Mouse (Mus musculus) stomach, embryonic 16.5 days (tissue): ENCODE results near the gene Pde4d. TPM values are rescaled to one million over a fixed set of nuclear protein-coding genes. Genes with fewer than 3 reads are reported as not detected.

Source experiments
- ATAC-seq: fragments of 200-750 bp; cut with Nextera tagmentation; 2 replicates; pipeline ENCODE4 v1.8.0; 2017; ENCODE audit warnings: moderate number of reproducible peaks, moderate TSS enrichment; ENCODE audit not compliant: insufficient read depth, low FRiP score
- H3K27ac ChIP-seq: fragments of 300-500 bp; sonication (generic); 2 replicates; pipeline ENCODE4 v1.5.1; 2014; ENCODE audit warnings: low read length
- H3K27me3 ChIP-seq: fragments of 300-500 bp; sonication (generic); 2 replicates; pipeline ENCODE4 v1.6.1; 2014; ENCODE audit warnings: low read length, control low read depth, mixed read lengths; ENCODE audit not compliant: control insufficient read depth, insufficient read depth
- H3K36me3 ChIP-seq: fragments of 300-500 bp; sonication (generic); 2 replicates; pipeline ENCODE4 v1.6.1; 2014; ENCODE audit warnings: low read length; ENCODE audit not compliant: control insufficient read depth, insufficient read depth
- H3K4me1 ChIP-seq: fragments of 300-500 bp; sonication (generic); 2 replicates; pipeline ENCODE4 v1.6.1; 2014; ENCODE audit warnings: low read length, control low read depth, mixed read lengths; ENCODE audit not compliant: control insufficient read depth, insufficient read depth
- H3K4me2 ChIP-seq: fragments of 300-500 bp; sonication (generic); 2 replicates; pipeline ENCODE4 v1.6.1; 2014; ENCODE audit warnings: low read depth, low read length, mixed read lengths
- H3K4me3 ChIP-seq: fragments of 300-500 bp; sonication (generic); replicated peaks from 2 replicates; pipeline ENCODE4 v1.5.1; 2014; ENCODE audit warnings: mild to moderate bottlenecking, low read length
- H3K9ac ChIP-seq: fragments of 300-500 bp; sonication (generic); 2 replicates; pipeline ENCODE4 v1.6.1; 2014; ENCODE audit warnings: low read length
- H3K9me3 ChIP-seq: fragments of 300-500 bp; sonication (generic); replicated peaks from 2 replicates; pipeline ENCODE4 v1.6.1; 2016; ENCODE audit warnings: low read length, control low read depth; ENCODE audit not compliant: control insufficient read depth
- WGBS: fragments of 180-500 bp; shearing (Covaris S2); extraction: QIAGEN DNeasy Blood & Tissue Kit; methylation state at CpG from one replicate; pipeline ENCODE4 v1.1.7; 2014; 5-methylcytosine and 5-hydroxymethylcytosine counted together
- polyA plus RNA-seq: library from polyadenylated mRNA; unstranded; fragments of >200 nt; fragmentation: Nextera tagmentation; extraction: Ambion mirVana; gene quantifications from 2 replicates; pipeline ENCODE4 v1.2.1, GENCODE M21; 2015

The Pde4d gene
- polyA plus RNA-seq, 1 experiment from 2014 or later = 22.1 TPM

DNA sequence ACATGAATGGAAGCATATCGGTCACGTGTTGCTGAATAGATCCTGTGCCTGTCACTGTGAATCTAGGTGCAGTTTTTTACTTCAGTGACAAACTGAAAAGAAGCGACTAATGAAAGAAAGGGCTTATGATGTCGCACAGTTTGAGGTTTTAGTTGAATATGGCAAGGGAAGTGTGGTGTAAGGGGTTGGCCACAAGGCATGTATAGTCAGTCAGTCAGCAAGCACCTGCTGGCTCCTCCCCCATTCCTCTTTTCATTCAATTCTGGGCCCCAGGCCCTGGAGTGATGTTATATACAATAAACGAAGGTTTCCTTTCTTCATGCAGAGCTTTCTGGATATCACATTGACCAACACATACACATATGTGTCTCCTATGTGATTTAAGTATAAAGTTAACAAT, 412.4 kb downstream of the Pde4d start:
- no peak overlapping the region for H3K4me3 ChIP-seq
- H3K27ac ChIP-seq = no peak overlapping the region
- no peak overlapping the region for H3K9ac ChIP-seq
- no peaks in the 10 kb centered on the region for H3K36me3 ChIP-seq
- no peak overlapping the region for H3K4me2 ChIP-seq
- H3K4me1 ChIP-seq = no peaks in the 10 kb centered on the region
- 82% methylated on average over 5 of the region's 5 CpGs for WGBS
- no peaks in the 10 kb centered on the region for H3K9me3 ChIP-seq
- ATAC-seq = no peak
- H3K27me3 ChIP-seq = no peaks in the 10 kb centered on the region

GRCm38 (mm10) chr13:108900160-108900559, 450.4 kb downstream of the Pde4d start:
- Histone ChIP-seq H3K27ac (no peak overlapping the region), H3K9ac (no peak overlapping the region), H3K4me1 (no peaks in the 10 kb centered on the region), H3K4me3 (no peak overlapping the region), H3K9me3 (no peaks in the 10 kb centered on the region), H3K27me3 (no peaks in the 10 kb centered on the region), H3K4me2 (no peak overlapping the region), H3K36me3 (no peaks in the 10 kb centered on the region)
- 89% methylated on average over 5 of the region's 5 CpGs for WGBS
- ATAC-seq = no peak

DNA sequence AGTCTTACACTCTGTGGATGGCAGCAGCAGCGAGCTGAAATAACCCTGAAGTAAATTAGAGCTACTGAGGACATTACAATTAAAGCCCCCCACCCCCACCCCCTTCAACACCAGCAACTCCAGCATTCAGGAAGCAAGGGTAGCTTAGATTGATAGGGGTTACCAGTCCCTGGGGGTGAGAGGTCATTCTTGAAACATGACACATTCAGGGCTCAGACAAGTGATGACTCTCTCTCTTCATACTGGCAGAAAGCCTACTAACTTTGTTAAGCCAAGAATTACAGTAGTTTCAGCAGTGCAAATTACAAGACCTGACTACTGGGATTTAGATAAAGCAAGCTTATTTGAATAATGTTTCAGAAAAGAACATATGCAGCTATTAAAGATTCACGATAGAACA, 455.4 kb downstream of the Pde4d start:
- Histone ChIP-seq H3K9me3 (no peaks in the 10 kb centered on the region), H3K4me1 (no peaks in the 10 kb centered on the region), H3K9ac (no peak overlapping the region), H3K4me3 (no peak overlapping the region), H3K27ac (no peak overlapping the region), H3K27me3 (no peaks in the 10 kb centered on the region), H3K4me2 (no peak overlapping the region), H3K36me3 (no peaks in the 10 kb centered on the region)
- 42% methylated on average over 2 of the region's 2 CpGs for WGBS
- ATAC-seq = no peak

DNA sequence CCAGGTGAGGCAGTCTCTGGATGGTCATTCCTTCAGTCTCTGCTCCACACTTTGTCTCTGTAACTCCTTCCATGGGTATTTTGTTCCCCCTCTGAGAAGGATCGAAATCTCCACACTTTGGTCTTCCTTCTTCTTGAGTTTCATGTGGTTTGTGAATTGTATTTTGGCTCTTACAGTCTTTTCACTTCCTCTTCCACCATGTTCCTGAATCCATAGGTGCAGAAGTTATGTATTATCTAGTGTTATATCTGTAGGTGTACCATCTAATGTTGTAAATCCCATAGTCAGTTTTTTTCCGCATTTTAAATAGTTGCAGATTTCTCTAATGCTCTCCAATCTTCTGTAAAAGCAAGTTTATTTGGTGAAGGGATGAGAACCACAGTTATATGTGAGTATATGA, 459.4 kb downstream of the Pde4d start:
- Histone ChIP-seq H3K27ac (no peak overlapping the region), H3K4me1 (no peaks in the 10 kb centered on the region), H3K27me3 (no peaks in the 10 kb centered on the region), H3K36me3 (no peaks in the 10 kb centered on the region), H3K4me3 (no peak overlapping the region), H3K4me2 (no peak overlapping the region), H3K9ac (no peak overlapping the region), H3K9me3 (no peaks in the 10 kb centered on the region)
- 83% methylated on average over 2 of the region's 2 CpGs for WGBS
- no peak for ATAC-seq

DNA sequence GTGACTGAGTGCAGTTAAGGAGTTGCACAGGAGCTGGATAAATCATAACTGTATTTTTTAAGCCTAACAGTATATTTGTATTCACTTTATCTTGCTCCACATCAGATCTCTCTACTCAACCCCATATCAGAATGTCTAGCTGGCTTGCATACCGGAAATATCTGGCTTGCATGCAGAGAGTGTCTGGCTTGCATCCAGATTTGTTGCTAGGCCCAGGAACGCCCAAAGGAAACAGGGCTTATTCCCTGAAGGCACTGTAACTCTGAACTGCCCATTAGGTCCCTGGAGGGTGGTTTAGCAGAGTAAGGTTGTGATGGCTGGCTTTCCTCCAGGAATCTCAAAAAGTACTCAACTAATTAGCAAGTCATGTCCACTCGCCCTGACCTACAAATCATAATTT, 464.9 kb downstream of the Pde4d start:
- no peak overlapping the region for H3K27ac ChIP-seq
- H3K9me3 ChIP-seq = no peaks in the 10 kb centered on the region
- no peak overlapping the region for H3K4me2 ChIP-seq
- ATAC-seq = no peak
- H3K4me3 ChIP-seq = no peak overlapping the region
- H3K4me1 ChIP-seq = no peaks in the 10 kb centered on the region
- 54% methylated on average over 3 of the region's 3 CpGs for WGBS
- H3K27me3 ChIP-seq = no peaks in the 10 kb centered on the region
- H3K9ac ChIP-seq = no peak overlapping the region
- no peaks in the 10 kb centered on the region for H3K36me3 ChIP-seq

- H3K27me3 ChIP-seq = no peaks in the 10 kb centered on the region
- no peaks in the 10 kb centered on the region for H3K36me3 ChIP-seq
- 86% methylated on average over 4 of the region's 4 CpGs for WGBS
- no peak overlapping the region for H3K9ac ChIP-seq
- H3K4me2 ChIP-seq = no peak overlapping the region
- no peak overlapping the region for H3K4me3 ChIP-seq
- H3K9me3 ChIP-seq = no peaks in the 10 kb centered on the region
- ATAC-seq = no peak
- H3K4me1 ChIP-seq = no peaks in the 10 kb centered on the region
- no peak overlapping the region for H3K27ac ChIP-seq
Observed at GRCm38 (mm10) chr13:108921146-108921545, 471.4 kb downstream of the Pde4d start.

DNA sequence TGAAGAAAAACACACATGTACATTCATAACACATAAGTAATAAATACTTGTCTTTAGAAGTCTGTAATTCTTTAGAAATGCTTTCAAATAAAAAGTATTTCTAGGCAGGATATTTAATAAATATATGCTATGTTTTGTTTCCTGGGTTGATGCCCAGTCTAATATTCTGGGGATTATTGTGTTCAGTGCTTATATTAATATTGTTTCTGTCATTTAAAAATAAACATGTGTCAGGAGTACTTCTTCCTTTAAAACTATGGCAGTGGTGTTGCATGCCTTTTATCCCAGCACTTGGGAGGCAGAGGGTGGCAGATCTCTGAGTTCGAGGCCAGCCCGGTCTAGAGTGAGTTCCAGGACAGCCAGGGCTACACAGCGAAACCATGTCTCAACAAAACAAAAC, 485.1 kb downstream of the Pde4d start:
- ATAC-seq = no peak
- H3K4me3 ChIP-seq = no peak overlapping the region
- H3K4me1 ChIP-seq = no peaks in the 10 kb centered on the region
- H3K27ac ChIP-seq = no peak overlapping the region
- 80% methylated on average over 3 of the region's 3 CpGs for WGBS
- H3K4me2 ChIP-seq = no peak overlapping the region
- H3K27me3 ChIP-seq = no peaks in the 10 kb centered on the region
- H3K36me3 ChIP-seq = no peaks in the 10 kb centered on the region
- H3K9ac ChIP-seq = no peak overlapping the region
- H3K9me3 ChIP-seq = no peaks in the 10 kb centered on the region

DNA sequence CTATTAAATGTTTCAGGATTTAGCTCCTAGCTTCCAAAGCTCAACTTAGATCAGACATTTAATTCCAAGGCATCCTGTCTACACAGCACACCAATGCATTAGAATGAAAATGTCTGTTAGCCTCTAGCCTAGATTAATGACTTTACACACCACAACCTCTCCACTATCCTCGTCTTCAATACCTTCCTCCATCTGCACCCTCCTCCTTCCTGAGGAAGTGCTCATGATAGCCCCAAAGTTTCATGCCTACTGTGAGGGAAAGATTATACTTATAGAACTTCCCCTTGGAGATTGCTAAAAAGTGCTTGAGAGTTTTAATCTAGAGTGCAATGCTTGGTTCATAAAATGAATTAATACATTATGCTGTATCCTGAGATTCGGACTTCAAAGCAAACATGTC, 487.5 kb downstream of the Pde4d start:
- Histone ChIP-seq H3K27ac (no peak overlapping the region), H3K4me3 (no peak overlapping the region), H3K9me3 (no peaks in the 10 kb centered on the region), H3K4me1 (no peaks in the 10 kb centered on the region), H3K4me2 (no peak overlapping the region), H3K9ac (no peak overlapping the region), H3K27me3 (no peaks in the 10 kb centered on the region), H3K36me3 (no peaks in the 10 kb centered on the region)
- WGBS = 70% methylated on average over 2 of the region's 2 CpGs
- no peak for ATAC-seq

DNA sequence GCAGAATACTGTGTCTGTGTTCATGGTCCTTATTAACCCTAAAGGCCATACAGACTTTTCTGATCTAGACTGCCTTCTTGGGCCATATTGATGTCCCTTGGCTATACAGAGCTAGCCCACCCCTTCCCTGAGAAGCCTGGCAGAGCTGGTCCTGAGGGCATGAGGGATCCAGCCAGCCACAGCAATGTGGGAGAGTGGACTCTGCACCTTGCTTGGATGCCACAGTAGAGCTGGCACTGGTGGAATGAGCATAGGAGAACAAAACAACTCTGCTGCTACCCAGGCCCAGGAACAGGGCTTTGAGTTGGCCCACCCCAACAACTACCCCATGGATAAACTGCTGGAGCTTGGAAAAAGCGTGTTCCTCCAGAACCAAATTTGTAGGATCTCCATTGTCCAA, 503.2 kb downstream of the Pde4d start:
- no peaks in the 10 kb centered on the region for H3K27me3 ChIP-seq
- H3K27ac ChIP-seq = no peak overlapping the region
- no peak overlapping the region for H3K4me3 ChIP-seq
- WGBS = 93% methylated on average over 1 of the region's 1 CpGs
- no peak overlapping the region for H3K4me2 ChIP-seq
- H3K4me1 ChIP-seq = no peaks in the 10 kb centered on the region
- no peak overlapping the region for H3K9ac ChIP-seq
- no peak for ATAC-seq
- H3K36me3 ChIP-seq = no peaks in the 10 kb centered on the region
- no peaks in the 10 kb centered on the region for H3K9me3 ChIP-seq

DNA sequence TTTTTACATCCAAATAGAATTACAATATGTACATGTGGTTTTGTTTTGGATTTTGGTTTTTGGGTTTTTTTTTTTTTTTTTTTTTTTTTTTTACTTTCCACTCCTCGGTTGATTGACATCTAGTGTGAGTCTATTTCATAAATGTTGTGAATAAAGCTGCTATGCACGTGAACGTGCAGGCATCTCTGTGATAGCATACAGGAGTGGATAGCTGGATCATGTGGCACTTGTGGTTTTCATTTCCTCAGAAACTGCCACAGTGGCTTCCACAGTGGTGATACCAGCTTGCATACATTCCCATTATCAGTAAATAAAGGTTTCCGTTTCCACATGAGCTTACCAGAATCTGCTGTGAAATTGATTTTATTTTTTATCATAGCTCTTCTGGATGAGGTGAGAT, 506.3 kb downstream of the Pde4d start:
- whole genome bisulfite sequencing = 75% methylated on average over 4 of the region's 4 CpGs
- Histone ChIP-seq H3K9me3 (no peaks in the 10 kb centered on the region), H3K27ac (no peak overlapping the region), H3K4me1 (no peaks in the 10 kb centered on the region), H3K4me3 (no peak overlapping the region), H3K9ac (no peak overlapping the region), H3K36me3 (no peaks in the 10 kb centered on the region), H3K4me2 (no peak overlapping the region), H3K27me3 (no peaks in the 10 kb centered on the region)
- ATAC-seq = no peak
